ENCODE assay signal across 21 mouse cellular contexts in genomic region chr4:119030865-119031264, GRCm38 (mm10).
DNase-seq lines count a peak whose midpoint lies in the region; ATAC-seq lines count a peak whose summit lies in the region.
"Had no signal": no experiment of that assay in that cellular context is flagged by ENCODE, and none has a peak within 500 bp of the region (broad histone marks: within the 10 kb centered on the region; RNA-seq: fewer than 3 reads in every experiment).

No protein-coding gene starts in this region.

- no peaks in the 10 kb centered on the region for H3K27me3 ChIP-seq in heart, embryonic 13.5 days (replicated peaks)
- no peaks in the 10 kb centered on the region; the same call in 1 of the 2 replicates for H3K27me3 ChIP-seq in midbrain, embryonic 10.5 days (ENCODE audit: low read depth, poor library complexity, severe bottlenecking)
- H3K27me3 ChIP-seq in midbrain, embryonic 13.5 days, result no peaks in the 10 kb centered on the region
- H3K27me3 ChIP-seq in liver, embryonic 15.5 days, result peaks cover 47% of the 10 kb centered on the region
- H3K27me3 ChIP-seq: midbrain, embryonic 15.5 days had no signal

- H3K9ac ChIP-seq in heart, embryonic 13.5 days, result peak overlapping the region; percentile 52; the same call in 1 of the 2 replicates
- H3K9ac ChIP-seq in midbrain, embryonic 13.5 days (replicated peaks), result no peak overlapping the region
- H3K9ac ChIP-seq in liver, embryonic 15.5 days, result peak overlapping the region; percentile 19
- H3K9ac ChIP-seq: midbrain, embryonic 15.5 days had no signal

- DNase-seq in heart, adult 11 months, result no peak
- no peak for DNase-seq in midbrain, embryonic 10.5 days (ENCODE audit: low spot score)
- no peak for DNase-seq in spleen, adult 18-20 months
- DNase-seq in T-cell, adult 2 months (ENCODE audit: low spot score), result no peak
- DNase-seq: adrenal gland, adult 8-10 months; B cell, adult 2 months; cerebellum, adult 2 months; cerebellum, postnatal 25 days; gastrocnemius, postnatal 25 days; heart, adult 2 months; kidney, adult 9 months; kidney, postnatal 14 days; layer of hippocampus, adult 9-11 months; lung, postnatal 4 days; thymus, postnatal 4 days had no signal

- no peak for ATAC-seq in heart, embryonic 13.5 days (ENCODE audit: extremely low read depth, insufficient number of reproducible peaks, low FRiP score, low TSS enrichment)
- no peak for ATAC-seq in midbrain, embryonic 13.5 days
- ATAC-seq in liver, embryonic 15.5 days (ENCODE audit: insufficient read depth), result no peak
- ATAC-seq: forebrain, embryonic 14.5 days; intestine, postnatal 0 days; midbrain, embryonic 15.5 days had no signal

- H3K27ac ChIP-seq in heart, embryonic 13.5 days (replicated peaks), result no peak overlapping the region; the same call in 1 of the 2 replicates
- peak overlapping the region; percentile 42; the same call in 1 of the 2 replicates for H3K27ac ChIP-seq in midbrain, embryonic 10.5 days (replicated peaks)
- H3K27ac ChIP-seq in midbrain, embryonic 13.5 days, result no peak overlapping the region
- peak overlapping the region; percentile 99 for H3K27ac ChIP-seq in liver, embryonic 15.5 days (replicated peaks)
- H3K27ac ChIP-seq: heart, adult 2 months; midbrain, embryonic 15.5 days had no signal

- peaks cover 46% of the 10 kb centered on the region for H3K4me1 ChIP-seq in heart, embryonic 13.5 days
- peaks cover 39% of the 10 kb centered on the region for H3K4me1 ChIP-seq in midbrain, embryonic 10.5 days
- H3K4me1 ChIP-seq in midbrain, embryonic 13.5 days (replicated peaks), result no peaks in the 10 kb centered on the region
- H3K4me1 ChIP-seq in liver, embryonic 15.5 days (replicated peaks), result peaks cover 100% of the 10 kb centered on the region
- H3K4me1 ChIP-seq: midbrain, embryonic 15.5 days had no signal

- no peak overlapping the region for H3K4me3 ChIP-seq in heart, embryonic 13.5 days
- no peak overlapping the region for H3K4me3 ChIP-seq in midbrain, embryonic 10.5 days
- no peak overlapping the region for H3K4me3 ChIP-seq in midbrain, embryonic 13.5 days (replicated peaks)
- H3K4me3 ChIP-seq in liver, embryonic 15.5 days (replicated peaks), result no peak overlapping the region
- H3K4me3 ChIP-seq: heart, adult 2 months; midbrain, embryonic 15.5 days had no signal

- WGBS in heart, embryonic 13.5 days, result 46% methylated on average over 5 of the region's 5 CpGs
- WGBS in midbrain, embryonic 10.5 days, result 39% methylated on average over 5 of the region's 5 CpGs
- 30% methylated on average over 5 of the region's 5 CpGs for WGBS in midbrain, embryonic 13.5 days
- WGBS in liver, embryonic 15.5 days (ENCODE audit: insufficient replicate concordance), result 72% methylated on average over 5 of the region's 5 CpGs

- no peaks in the 10 kb centered on the region for H3K9me3 ChIP-seq in heart, embryonic 13.5 days
- no peaks in the 10 kb centered on the region for H3K9me3 ChIP-seq in midbrain, embryonic 10.5 days (replicated peaks)
- no peaks in the 10 kb centered on the region for H3K9me3 ChIP-seq in midbrain, embryonic 13.5 days
- no peaks in the 10 kb centered on the region for H3K9me3 ChIP-seq in liver, embryonic 15.5 days (replicated peaks)
- H3K9me3 ChIP-seq: midbrain, embryonic 15.5 days had no signal

- H3K36me3 ChIP-seq in heart, embryonic 13.5 days, result no peaks in the 10 kb centered on the region
- no peaks in the 10 kb centered on the region for H3K36me3 ChIP-seq in midbrain, embryonic 10.5 days
- H3K36me3 ChIP-seq in midbrain, embryonic 13.5 days, result no peaks in the 10 kb centered on the region
- H3K36me3 ChIP-seq in liver, embryonic 15.5 days (replicated peaks), result no peaks in the 10 kb centered on the region
- H3K36me3 ChIP-seq: midbrain, embryonic 15.5 days had no signal

- no peak overlapping the region for H3K4me2 ChIP-seq in heart, embryonic 13.5 days
- no peak overlapping the region for H3K4me2 ChIP-seq in midbrain, embryonic 13.5 days (replicated peaks)
- no peak overlapping the region for H3K4me2 ChIP-seq in liver, embryonic 15.5 days
- H3K4me2 ChIP-seq: midbrain, embryonic 15.5 days had no signal

Comparison
In these comparisons a context has a peak if more than half of its experiments do, and no peak if none do; other contexts are left out.
1. H3K27ac ChIP-seq: peak in midbrain, embryonic 10.5 days (single experiment) and liver, embryonic 15.5 days (single experiment); none in heart, embryonic 13.5 days (single experiment) and midbrain, embryonic 13.5 days (single experiment).